Mouse (Mus musculus) neural tube, embryonic 12.5 days (tissue): ENCODE results near the gene AI481877. TPM values are rescaled to one million over a fixed set of nuclear protein-coding genes. Genes with fewer than 3 reads are reported as not detected.

Source experiments
- ATAC-seq: fragments of 200-750 bp; cut with Nextera tagmentation; 2 replicates; pipeline ENCODE4 v1.8.0; 2017; ENCODE audit warnings: low read depth, mild to moderate bottlenecking, moderate TSS enrichment, moderate library complexity; ENCODE audit not compliant: low FRiP score
- H3K27ac ChIP-seq: fragments of 300-500 bp; sonication (generic); 2 replicates; pipeline ENCODE4 v1.5.1; 2016
- H3K27me3 ChIP-seq: fragments of 300-500 bp; sonication (generic); replicated peaks from 2 replicates; pipeline ENCODE4 v1.6.1; 2016; ENCODE audit warnings: mild to moderate bottlenecking
- H3K36me3 ChIP-seq: fragments of 300-500 bp; sonication (generic); 2 replicates; pipeline ENCODE4 v1.6.1; 2016; ENCODE audit warnings: mild to moderate bottlenecking
- H3K4me1 ChIP-seq: fragments of 300-500 bp; sonication (generic); 2 replicates; pipeline ENCODE4 v1.6.1; 2016
- H3K4me2 ChIP-seq: fragments of 300-500 bp; sonication (generic); replicated peaks from 2 replicates; pipeline ENCODE4 v1.6.1; 2016; ENCODE audit warnings: mild to moderate bottlenecking
- H3K4me3 ChIP-seq: fragments of 300-500 bp; sonication (generic); 2 replicates; pipeline ENCODE4 v1.5.1; 2016
- H3K9ac ChIP-seq: fragments of 300-500 bp; sonication (generic); 2 replicates; pipeline ENCODE4 v1.6.1; 2016; ENCODE audit warnings: mild to moderate bottlenecking
- H3K9me3 ChIP-seq: fragments of 300-500 bp; sonication (generic); 2 replicates; pipeline ENCODE4 v1.6.1; 2016; ENCODE audit warnings: mild to moderate bottlenecking
- WGBS: fragments of 180-500 bp; shearing (Covaris S2); methylation state at CpG from one replicate; pipeline ENCODE4 v1.1.7; 2016; 5-methylcytosine and 5-hydroxymethylcytosine counted together
- polyA plus RNA-seq: library from polyadenylated mRNA; unstranded; fragments of >200 nt; fragmentation: Nextera tagmentation; extraction: Ambion mirVana; gene quantifications from 2 replicates; pipeline ENCODE4 v1.2.1, GENCODE M21; 2016

The AI481877 gene
- polyA plus RNA-seq, 1 experiment from 2014 or later, result not detected

- H3K27ac ChIP-seq, result no peak overlapping the region
- WGBS, result 94% methylated on average over 5 of the region's 5 CpGs
Observed at GRCm38 (mm10) chr4:59043074-59043473, 95.7 kb downstream of the AI481877 start.

GRCm38 (mm10) chr4:59040397-59041287, 98.1 kb downstream of the AI481877 start:
- Histone ChIP-seq H3K4me3 (no peak overlapping the region), H3K9ac (no peak overlapping the region), H3K27ac (no peak overlapping the region), H3K9me3 (no peaks in the 10 kb centered on the region), H3K36me3 (peaks cover 11% of the 10 kb centered on the region; the same call in 1 of the 2 replicates), H3K4me2 (no peak overlapping the region), H3K4me1 (no peaks in the 10 kb centered on the region; the same call in 1 of the 2 replicates), H3K27me3 (no peaks in the 10 kb centered on the region)
- ATAC-seq, result no peak
- 92% methylated on average over 11 of the region's 11 CpGs for WGBS

More at GRCm38 (mm10) chr4:59043074-59043473, 95.7 kb downstream of the AI481877 start:
- H3K27me3 ChIP-seq, result no peaks in the 10 kb centered on the region
- H3K4me3 ChIP-seq, result no peak overlapping the region
- H3K36me3 ChIP-seq, result peaks cover 11% of the 10 kb centered on the region; the same call in 1 of the 2 replicates
- no peaks in the 10 kb centered on the region for H3K4me1 ChIP-seq
- H3K4me2 ChIP-seq, result no peak overlapping the region
- H3K9ac ChIP-seq, result no peak overlapping the region
- ATAC-seq, result no peak
- no peaks in the 10 kb centered on the region for H3K9me3 ChIP-seq

GRCm38 (mm10) chr4:59037525-59037924, 101.3 kb downstream of the AI481877 start:
- H3K9me3 ChIP-seq, result no peaks in the 10 kb centered on the region
- no peak for ATAC-seq
- no peak overlapping the region for H3K9ac ChIP-seq
- no peak overlapping the region for H3K4me3 ChIP-seq
- no peak overlapping the region for H3K27ac ChIP-seq
- no peaks in the 10 kb centered on the region for H3K27me3 ChIP-seq
- no peaks in the 10 kb centered on the region; the same call in 1 of the 2 replicates for H3K4me1 ChIP-seq
- H3K36me3 ChIP-seq, result peaks cover 11% of the 10 kb centered on the region; the same call in 1 of the 2 replicates
- no peak overlapping the region for H3K4me2 ChIP-seq
- 81% methylated on average over 3 of the region's 3 CpGs for WGBS

GRCm38 (mm10) chr4:59036490-59037127, 102.2 kb downstream of the AI481877 start:
- H3K27ac ChIP-seq, result no peak overlapping the region
- no peak for ATAC-seq
- no peaks in the 10 kb centered on the region for H3K9me3 ChIP-seq
- no peak overlapping the region for H3K4me3 ChIP-seq
- no peak overlapping the region for H3K9ac ChIP-seq
- peak overlapping the region; percentile 25; the same call in 1 of the 2 replicates for H3K4me2 ChIP-seq
- no peaks in the 10 kb centered on the region; the same call in 1 of the 2 replicates for H3K4me1 ChIP-seq
- 51% methylated on average over 13 of the region's 13 CpGs for WGBS
- no peaks in the 10 kb centered on the region for H3K27me3 ChIP-seq
- peaks cover 11% of the 10 kb centered on the region; the same call in 1 of the 2 replicates for H3K36me3 ChIP-seq

- ATAC-seq, result peak; percentile 51; the same call in 1 of the 2 replicates
- H3K36me3 ChIP-seq, result peaks cover 11% of the 10 kb centered on the region; the same call in 1 of the 2 replicates
- 57% methylated on average over 18 of the region's 18 CpGs for WGBS
Observed at GRCm38 (mm10) chr4:59035786-59036350, 102.9 kb downstream of the AI481877 start.

GRCm38 (mm10) chr4:59034918-59035785, 103.6 kb downstream of the AI481877 start, which contains the start of gene Gng10:
TSS of gene Gng10 (plus strand) at chr4:59035088.
- Histone ChIP-seq H3K4me3 (peak within 1 kb of the TSS; percentile 61), H3K9me3 (no peaks in the 10 kb centered on the region), H3K4me1 (no peaks in the 10 kb centered on the region; the same call in 1 of the 2 replicates), H3K9ac (peak within 1 kb of the TSS; percentile 81), H3K36me3 (peaks cover 9% of the 10 kb centered on the region; the same call in 1 of the 2 replicates), H3K27ac (peak within 1 kb of the TSS; percentile 77), H3K27me3 (no peaks in the 10 kb centered on the region), H3K4me2 (peak within 1 kb of the TSS; percentile 64)
- 7% methylated on average over 75 of the region's 76 CpGs for WGBS
- peak; percentile 89 for ATAC-seq

More at GRCm38 (mm10) chr4:59035786-59036350, 102.9 kb downstream of the AI481877 start:
- no peaks in the 10 kb centered on the region for H3K9me3 ChIP-seq
- no peaks in the 10 kb centered on the region; the same call in 1 of the 2 replicates for H3K4me1 ChIP-seq
- H3K27me3 ChIP-seq, result no peaks in the 10 kb centered on the region
- H3K9ac ChIP-seq, result peak overlapping the region; percentile 81
- peak overlapping the region; percentile 64 for H3K4me2 ChIP-seq
- peak overlapping the region; percentile 61 for H3K4me3 ChIP-seq
- H3K27ac ChIP-seq, result peak overlapping the region; percentile 77; the same call in 1 of the 2 replicates

GRCm38 (mm10) chr4:59034325-59034917, 104.4 kb downstream of the AI481877 start:
- peak overlapping the region; percentile 81; the same call in 1 of the 2 replicates for H3K9ac ChIP-seq
- peak overlapping the region; percentile 64 for H3K4me2 ChIP-seq
- ATAC-seq, result peak; percentile 27; the same call in 1 of the 2 replicates

GRCm38 (mm10) chr4:59016922-59017321, 121.9 kb downstream of the AI481877 start:
- peaks cover 30% of the 10 kb centered on the region for H3K36me3 ChIP-seq
- H3K27me3 ChIP-seq, result no peaks in the 10 kb centered on the region
- no peak overlapping the region for H3K9ac ChIP-seq
- H3K4me2 ChIP-seq, result no peak overlapping the region
- H3K4me3 ChIP-seq, result no peak overlapping the region
- H3K4me1 ChIP-seq, result no peaks in the 10 kb centered on the region
- no peak overlapping the region for H3K27ac ChIP-seq
- H3K9me3 ChIP-seq, result no peaks in the 10 kb centered on the region
- WGBS, result 88% methylated on average over 2 of the region's 2 CpGs
- no peak for ATAC-seq

More at GRCm38 (mm10) chr4:59034325-59034917, 104.4 kb downstream of the AI481877 start:
- 0 out of 2 replicates have a peak, but pooled peaks cover 4% of the 10 kb centered on the region for H3K36me3 ChIP-seq
- H3K4me3 ChIP-seq, result peak overlapping the region; percentile 61
- WGBS, result 84% methylated on average over 10 of the region's 10 CpGs
- H3K27me3 ChIP-seq, result no peaks in the 10 kb centered on the region
- H3K27ac ChIP-seq, result no peak overlapping the region
- no peaks in the 10 kb centered on the region for H3K9me3 ChIP-seq
- H3K4me1 ChIP-seq, result no peaks in the 10 kb centered on the region; the same call in 1 of the 2 replicates

- Histone ChIP-seq H3K36me3 (peaks cover 20% of the 10 kb centered on the region), H3K9me3 (no peaks in the 10 kb centered on the region), H3K27ac (no peak overlapping the region), H3K9ac (no peak overlapping the region), H3K4me3 (no peak overlapping the region), H3K27me3 (no peaks in the 10 kb centered on the region), H3K4me1 (no peaks in the 10 kb centered on the region), H3K4me2 (no peak overlapping the region)
- WGBS, result 92% methylated on average over 3 of the region's 3 CpGs
- ATAC-seq, result no peak
Observed at GRCm38 (mm10) chr4:59015181-59015580, 123.6 kb downstream of the AI481877 start.

- no peaks in the 10 kb centered on the region for H3K9me3 ChIP-seq
- H3K4me1 ChIP-seq, result peaks cover 1% of the 10 kb centered on the region; the same call in 1 of the 2 replicates
- no peaks in the 10 kb centered on the region for H3K27me3 ChIP-seq
- no peak overlapping the region for H3K4me2 ChIP-seq
- WGBS, result 85% methylated on average over 3 of the region's 3 CpGs
- no peak for ATAC-seq
- H3K36me3 ChIP-seq, result peaks cover under 1% of the 10 kb centered on the region; the same call in 1 of the 2 replicates
- H3K4me3 ChIP-seq, result no peak overlapping the region
- H3K9ac ChIP-seq, result no peak overlapping the region
- H3K27ac ChIP-seq, result no peak overlapping the region
Observed at GRCm38 (mm10) chr4:59011446-59011845, 127.3 kb downstream of the AI481877 start.
